Mouse (Mus musculus): ENCODE measurements around the gene Adam19. TPM values are rescaled to one million over a fixed set of nuclear protein-coding genes. Genes with fewer than 3 reads are reported as not detected.

The Adam19 gene
- polyA plus RNA-seq, 1 experiment = 7.8 TPM

DNA sequence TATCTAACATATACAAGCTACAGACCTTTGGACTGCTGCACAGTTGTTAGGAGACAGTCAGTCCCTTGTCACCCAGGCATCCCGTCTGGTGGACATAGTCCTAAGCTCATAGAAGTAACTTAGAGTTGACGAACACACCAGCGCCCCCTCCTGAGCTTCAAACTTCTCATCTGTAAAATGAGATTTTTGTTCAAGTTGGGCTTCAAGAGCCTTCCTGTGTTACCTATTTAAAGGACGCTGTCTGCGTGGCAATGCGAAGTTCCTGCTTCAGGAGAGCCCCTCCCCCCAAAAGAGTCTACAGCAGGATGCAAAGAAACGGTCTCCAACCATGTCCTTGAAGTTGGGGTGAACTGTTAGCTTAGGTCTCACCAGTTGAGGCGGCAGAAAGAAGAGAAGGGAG, 15.0 kb downstream of the Adam19 start:
- 61% methylated on average over 8 of the region's 8 CpGs for WGBS
- no peak for DNase-seq (ENCODE audit: low read depth, low spot score)

DNA sequence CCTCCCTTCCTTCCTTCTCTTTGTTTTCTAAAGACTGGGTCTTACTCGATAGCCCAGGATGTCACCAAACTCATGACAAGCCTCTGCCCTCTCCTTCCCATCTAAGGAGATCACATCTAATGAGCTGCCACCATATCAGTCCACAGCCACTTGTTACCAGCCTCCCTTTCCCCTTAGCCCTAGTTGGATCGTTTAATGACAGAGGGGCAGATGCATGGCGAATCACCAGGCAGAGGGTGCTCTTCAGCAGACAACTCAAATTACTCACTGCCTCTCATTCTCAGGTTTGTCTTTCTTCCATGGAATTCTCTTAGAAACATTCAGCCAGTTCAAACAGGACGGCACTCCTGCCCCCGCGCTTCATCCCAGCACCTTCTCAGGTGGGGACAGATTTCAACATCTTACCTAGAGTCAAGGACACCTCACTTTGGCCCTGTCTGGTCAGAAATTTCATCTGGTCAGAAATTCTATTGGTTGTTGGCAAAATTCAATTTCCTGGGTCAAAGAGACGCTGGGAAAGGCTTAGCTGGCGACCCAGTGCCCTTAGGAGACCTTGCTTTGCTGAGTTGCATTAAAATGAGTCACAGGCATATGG, 16.8 kb downstream of the Adam19 start:
- WGBS = 59% methylated on average over 8 of the region's 8 CpGs
- no peak for DNase-seq (ENCODE audit: low read depth, low spot score)

DNA sequence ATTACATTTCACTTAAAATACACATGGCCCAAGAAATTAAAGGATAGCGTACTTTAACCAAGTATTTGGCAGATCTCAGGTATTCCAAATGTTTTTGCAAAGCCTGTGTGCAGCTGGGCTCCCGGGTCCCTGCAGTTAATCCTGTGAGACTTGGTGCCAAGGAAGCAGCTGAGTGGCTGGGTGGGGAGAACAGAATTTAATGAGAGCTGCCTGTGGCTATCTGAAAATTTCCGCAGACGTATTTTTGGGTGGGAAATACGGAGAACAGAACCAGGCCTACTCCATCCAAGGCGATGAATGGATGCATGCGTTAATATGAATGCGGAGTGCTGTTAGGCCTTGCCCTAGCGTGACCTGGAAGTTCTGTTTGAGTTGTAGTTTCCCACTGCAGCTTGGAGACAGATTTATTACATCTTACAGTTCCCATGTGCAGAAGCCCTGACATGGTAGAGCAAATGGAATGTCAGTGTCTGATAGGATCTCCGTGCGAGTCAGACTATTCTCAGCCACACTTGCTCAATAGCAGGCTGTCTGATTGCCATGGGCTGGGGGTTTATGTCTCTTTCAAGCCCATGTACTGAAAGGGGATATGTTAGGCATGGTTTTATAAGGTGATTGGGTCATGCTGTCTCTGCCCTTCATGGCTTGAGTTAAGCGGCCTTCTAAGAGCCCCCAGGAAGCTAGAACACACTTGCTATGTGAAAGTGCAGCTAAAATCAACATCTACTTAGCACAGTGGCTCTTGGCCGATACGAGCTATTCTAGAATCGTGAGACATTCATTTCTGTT, 17.5 kb downstream of the Adam19 start:
- WGBS = 44% methylated on average over 15 of the region's 15 CpGs
- DNase-seq (ENCODE audit: low read depth, low spot score) = no peak

DNA sequence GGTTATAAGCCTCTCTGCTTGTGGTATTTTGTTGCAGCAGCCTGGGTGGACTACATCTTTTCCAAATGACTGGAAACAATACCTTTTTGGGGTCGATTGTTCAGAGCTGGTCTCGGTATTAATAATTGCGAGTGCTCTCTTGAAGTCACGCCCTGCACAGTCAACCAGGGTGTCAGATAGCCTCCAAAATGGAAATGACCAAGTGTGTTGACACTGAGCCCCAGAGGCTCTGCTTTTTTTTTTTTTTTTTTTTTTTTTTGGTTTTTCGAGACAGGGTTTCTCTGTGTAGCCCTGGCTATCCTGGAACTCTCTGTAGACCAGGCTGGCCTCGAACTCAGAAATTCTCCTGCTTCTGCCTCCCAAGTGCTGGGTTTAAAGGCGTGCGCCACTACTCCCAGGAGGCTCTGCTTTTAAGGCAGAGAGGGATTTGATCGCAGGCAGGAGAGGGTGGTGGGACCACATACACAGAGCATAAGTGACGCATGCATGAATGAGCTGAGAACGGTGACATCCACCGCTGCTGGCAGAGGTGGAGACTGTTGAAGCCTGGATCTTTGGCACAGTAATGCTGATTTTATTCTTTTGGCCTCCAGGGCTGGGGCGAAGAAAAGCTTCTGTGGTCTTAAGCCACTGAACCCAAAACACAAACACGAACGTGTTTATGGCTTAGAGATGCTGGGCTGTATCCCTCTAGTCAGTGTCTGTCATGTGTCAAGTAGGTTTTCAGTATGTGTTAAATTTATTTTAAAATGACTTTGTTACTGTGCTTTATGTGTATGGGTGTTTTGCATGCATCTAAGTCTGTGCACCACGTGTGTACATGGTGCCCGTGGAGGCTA, 18.3 kb downstream of the Adam19 start:
- WGBS = 76% methylated on average over 17 of the region's 17 CpGs
- DNase-seq (ENCODE audit: low read depth, low spot score) = no peak

DNA sequence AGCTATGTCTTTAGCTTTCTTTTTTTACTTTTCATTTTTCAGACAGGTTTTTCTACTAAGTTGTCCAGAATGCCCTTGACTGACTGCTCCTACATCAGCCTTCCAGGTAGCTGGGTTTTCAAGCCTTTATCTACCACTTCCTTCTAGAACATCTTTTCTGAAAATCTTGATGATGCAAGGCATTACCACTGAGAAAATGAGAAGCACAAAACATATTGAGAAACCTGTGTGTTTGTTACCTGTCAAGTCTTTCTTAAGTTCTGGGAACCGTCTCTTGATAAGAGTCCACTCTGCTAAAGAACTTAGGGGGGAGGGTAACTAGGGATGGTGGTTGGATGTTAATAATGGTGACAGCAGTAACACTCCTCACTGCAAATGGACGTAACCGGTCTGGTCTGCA, 19.7 kb downstream of the Adam19 start:
- WGBS = 79% methylated on average over 3 of the region's 3 CpGs
- no peak for DNase-seq (ENCODE audit: low read depth, low spot score)

DNA sequence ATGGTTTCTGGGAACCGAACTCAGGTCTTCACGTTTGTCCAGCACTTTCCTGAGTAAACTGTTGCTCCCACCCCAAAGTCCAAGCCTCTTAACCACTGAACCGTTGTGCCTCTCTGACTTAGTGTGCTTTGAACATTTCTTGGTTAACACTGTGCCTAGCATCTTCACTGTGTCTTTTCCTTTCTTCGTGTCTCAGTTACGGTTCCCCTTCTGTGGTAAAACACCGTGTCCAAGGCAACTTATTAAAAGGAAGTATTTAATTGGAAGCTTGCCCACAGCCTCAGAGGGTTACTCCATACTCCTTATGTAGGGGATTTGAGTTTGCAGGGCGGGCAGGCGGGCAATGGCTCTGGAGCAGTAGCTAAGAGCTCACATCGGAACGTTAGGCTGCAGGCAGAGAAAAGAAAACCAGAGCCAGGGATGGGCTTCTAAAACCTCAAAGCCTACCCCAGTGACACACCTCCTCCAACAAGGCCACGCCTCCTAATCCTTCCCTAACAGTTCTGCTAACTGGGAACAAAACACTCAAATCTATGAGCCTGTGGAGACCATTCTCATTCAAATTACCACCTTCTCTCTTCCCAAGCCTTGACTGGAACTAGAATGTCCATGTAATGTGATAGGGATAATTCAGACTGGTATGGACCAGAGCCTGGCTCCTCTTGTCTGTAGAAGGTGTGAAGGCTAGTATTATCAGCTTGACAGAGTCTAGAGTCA, 20.8 kb downstream of the Adam19 start:
- 82% methylated on average over 11 of the region's 11 CpGs for WGBS
- no peak for DNase-seq (ENCODE audit: low read depth, low spot score)

DNA sequence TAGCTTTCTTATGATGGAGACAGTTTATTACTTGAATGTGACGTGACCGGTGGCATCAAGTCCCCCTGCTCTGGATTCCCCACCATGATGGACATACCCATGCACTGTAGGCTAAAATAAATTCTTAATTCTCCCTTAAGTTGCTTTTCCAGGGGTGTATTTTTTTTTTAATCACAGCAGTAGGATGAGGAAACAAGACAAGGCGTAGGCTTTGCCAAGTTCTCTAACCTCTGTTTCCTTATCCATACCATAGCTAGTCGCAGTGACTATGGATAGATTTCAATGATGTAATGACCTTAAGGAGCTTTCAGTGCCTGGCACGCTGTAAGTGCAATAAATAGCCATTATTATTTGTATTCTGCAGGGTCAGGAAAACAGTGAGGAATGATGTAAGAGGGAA, 21.5 kb downstream of the Adam19 start:
- no peak for DNase-seq (ENCODE audit: low read depth, low spot score)
- 75% methylated on average over 5 of the region's 5 CpGs for WGBS

DNA sequence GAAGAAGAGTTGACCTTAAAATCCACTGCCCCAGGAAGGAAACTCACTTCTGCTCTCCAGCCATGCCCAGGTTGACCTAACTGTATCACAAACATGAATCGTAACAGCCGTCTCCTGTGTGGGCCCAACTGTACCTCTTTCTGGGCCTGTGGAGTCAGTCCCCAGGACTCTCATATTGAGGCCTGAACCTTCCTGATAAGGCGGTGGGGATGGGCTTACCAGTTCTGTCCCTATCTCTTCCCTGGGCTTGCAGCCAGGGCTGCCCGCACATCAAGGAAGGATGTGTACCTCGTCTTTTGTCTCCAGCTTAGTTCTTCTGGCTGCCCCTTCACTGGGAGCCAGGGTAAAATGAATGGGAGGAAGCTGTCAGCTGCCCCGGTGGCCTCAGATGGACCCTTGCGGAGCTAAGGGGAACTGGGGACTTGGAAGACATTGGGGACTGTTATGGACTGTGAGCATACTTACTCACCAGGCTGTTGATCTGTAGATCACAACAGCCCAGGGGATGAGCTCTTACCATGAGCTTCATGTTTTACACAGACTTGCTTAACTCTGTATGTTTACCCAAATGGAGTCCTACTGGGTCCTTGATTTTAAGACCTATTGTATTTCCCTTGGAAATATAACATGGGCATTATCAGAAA, 22.1 kb downstream of the Adam19 start:
- no peak for DNase-seq (ENCODE audit: low read depth, low spot score)
- 79% methylated on average over 7 of the region's 7 CpGs for WGBS

DNA sequence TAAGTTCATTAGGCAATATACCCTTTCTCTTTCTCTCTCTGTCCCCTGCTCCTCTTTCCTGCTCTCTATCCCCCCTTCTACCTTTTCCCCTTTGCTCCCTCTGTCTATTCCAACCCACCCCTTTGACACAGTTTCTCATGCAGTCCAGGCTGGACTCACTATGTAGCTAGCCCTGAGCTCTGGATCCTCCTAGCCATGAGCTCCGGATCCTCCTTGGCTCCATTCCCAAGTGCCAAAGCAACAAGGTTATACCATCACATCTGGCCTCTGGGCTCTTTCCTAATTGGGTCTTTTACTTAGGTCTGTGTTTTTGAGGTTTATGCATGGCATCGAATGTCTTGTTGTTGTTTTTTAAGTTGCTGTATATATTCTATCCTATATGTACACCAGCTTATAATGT, 25.3 kb downstream of the Adam19 start:
- 80% methylated on average over 2 of the region's 2 CpGs for WGBS

DNA sequence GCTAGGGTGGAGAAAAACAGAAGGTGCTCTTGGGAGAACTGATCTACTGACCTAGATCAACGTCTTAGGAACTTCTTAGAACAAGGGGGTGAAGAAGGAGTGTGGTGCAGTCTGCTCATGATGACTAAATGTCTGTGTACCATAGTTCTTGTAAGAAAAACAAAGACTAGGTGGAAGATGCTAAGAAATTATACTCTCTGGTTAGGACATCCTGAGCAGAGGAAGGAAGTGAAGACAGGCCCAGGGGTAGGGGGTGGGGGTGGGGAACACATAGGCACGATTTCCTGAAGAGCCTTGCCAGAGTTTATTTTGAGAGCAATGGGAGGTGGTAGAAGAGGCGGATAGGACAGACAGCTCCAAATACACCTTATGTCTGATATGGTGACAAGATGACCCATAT, 27.6 kb downstream of the Adam19 start:
- no peak for DNase-seq (ENCODE audit: low read depth, low spot score)

More for the DNA sequence above, 25.3 kb downstream of the Adam19 start:
- no peak for DNase-seq (ENCODE audit: low read depth, low spot score)

DNA sequence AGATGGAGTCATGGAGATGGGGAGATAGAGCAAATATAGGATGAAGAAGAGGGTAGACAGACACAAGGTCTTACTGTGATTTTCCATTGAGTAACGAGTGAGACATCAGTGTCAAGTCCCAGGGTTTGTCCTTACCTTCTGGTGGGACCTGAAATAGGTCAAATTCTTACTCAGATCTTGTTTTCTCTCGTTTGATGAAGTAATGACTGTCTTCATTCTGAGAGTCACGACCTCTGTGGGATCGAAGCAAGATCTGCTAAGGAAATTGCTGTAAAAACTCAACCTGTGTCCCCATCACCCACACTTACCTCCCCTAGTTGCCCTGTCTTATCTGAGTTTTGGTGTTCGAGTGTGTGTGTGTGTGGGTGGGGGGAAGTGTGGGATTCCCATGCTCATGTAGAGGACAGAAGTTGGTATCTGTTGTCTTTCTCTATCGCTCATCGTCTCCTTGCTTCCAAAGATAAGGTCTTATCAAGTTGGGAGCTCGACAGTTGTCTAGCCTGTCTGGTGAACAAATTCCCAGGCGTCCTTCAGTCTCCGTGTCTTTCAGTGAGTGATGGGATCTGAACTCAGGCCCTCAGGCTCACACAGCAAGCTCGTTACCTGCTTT, 28.1 kb downstream of the Adam19 start:
- WGBS = 74% methylated on average over 11 of the region's 11 CpGs
- DNase-seq (ENCODE audit: low read depth, low spot score) = no peak

More for the DNA sequence above, 27.6 kb downstream of the Adam19 start:
- 59% methylated on average over 3 of the region's 3 CpGs for WGBS

DNA sequence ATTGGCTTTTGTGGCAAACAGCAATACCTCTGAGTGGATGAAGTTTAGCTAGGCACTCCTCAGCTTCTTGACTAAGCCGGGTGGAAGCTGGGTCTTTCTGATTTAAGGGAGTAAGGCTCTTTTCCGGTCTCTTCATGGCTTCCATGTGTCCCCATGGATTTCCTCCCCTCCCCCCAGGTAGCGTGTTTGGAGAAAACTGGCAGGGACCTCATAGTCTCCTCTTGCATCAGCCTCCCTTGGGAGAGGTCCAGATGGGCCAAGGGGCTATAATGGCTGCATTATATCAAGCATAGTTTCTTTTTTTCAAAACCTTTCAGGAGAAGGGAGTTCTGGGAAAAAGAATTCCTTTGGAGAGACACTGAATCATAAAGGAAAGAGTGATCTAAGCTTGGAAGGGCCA, 28.8 kb downstream of the Adam19 start:
- DNase-seq (ENCODE audit: low read depth, low spot score) = no peak
- 63% methylated on average over 3 of the region's 3 CpGs for WGBS

DNA sequence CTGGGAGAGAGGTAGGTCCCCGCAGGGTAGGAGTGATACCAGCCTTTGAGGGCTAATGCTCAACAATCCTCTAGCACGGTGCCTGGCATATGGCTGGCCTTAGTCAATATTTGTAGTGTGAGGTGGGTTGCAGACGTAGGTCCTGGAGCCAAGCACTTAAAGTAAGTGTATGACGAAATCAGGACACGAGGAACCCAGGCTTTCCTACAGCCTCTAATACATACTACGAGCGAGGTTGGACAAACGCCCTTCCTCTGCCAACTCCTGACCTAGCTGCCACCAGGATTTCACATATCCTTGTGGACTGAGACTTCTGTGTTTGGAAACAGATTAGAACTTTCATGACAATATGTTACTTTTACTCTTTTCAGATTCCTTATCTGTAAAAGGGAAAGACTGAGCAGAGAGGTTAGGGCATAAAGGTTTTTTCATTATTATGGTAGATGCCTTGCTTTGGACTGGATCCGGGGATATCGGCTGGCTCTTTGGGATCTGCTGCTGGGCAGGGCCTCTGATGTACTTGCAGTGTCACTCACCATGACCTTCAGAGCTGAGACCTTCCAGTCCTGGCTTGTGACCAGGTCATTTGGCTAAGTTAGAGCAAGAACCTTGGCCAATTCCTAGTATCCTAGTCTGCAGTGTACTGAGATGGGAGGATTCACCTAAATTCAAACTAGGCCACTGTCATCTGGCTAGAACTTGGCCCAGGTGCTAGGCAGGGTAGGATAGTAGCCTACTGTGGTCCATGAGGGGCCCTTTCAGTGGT, 29.8 kb downstream of the Adam19 start:
- 67% methylated on average over 10 of the region's 10 CpGs for WGBS
- no peak for DNase-seq (ENCODE audit: low read depth, low spot score)

DNA sequence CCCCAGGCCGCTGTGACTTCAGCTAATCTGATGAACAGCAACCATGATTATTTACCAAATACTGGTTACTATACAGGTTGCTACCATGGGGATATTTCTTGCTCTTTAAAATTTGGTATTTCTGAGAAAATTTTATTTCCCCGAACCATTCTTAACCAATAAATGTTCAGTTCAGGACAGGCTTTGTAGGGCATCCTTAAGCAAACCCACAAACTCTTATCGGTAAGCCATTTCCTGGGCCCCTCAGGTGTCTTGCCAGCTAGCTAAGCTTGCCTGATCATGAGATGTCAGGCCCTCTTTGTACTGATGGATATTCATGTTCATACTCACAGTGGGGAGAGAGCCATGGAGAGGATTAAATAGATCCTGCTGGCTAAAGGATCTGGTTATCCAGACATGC, 30.7 kb downstream of the Adam19 start:
- WGBS = 82% methylated on average over 3 of the region's 3 CpGs

DNA sequence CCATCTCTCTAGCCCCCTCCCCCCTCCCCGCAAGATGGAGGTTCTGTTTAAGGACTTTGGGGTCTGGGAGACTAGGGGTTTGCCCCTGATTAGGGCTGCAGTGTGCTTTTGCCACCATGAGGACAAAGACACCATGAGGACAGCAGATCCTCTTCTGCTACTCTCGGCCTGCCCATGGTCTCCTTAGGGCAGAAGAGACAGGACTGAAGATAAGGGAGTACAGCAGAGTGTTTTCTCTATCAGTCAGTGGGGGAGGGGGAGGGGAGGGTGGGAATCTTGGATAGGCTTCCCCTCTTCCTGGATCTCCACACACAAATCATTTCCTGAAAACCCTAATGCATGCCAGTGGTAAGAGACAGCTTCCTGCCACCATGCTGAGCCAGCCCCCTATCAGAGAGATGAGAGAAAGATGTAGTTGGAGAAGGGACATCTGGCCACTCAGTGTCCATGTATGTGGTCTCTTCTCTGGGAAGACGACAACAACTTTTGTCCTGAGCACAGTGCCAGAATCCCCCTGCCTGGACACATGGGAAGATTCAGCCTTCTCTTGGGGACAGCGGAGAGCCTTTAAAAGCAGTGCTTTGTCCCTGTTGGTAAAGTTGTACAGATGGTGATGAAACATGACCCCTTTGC, 33.4 kb downstream of the Adam19 start:
- WGBS = 74% methylated on average over 4 of the region's 4 CpGs
- DNase-seq (ENCODE audit: low read depth, low spot score) = no peak

More for the DNA sequence above, 30.7 kb downstream of the Adam19 start:
- no peak for DNase-seq (ENCODE audit: low read depth, low spot score)

DNA sequence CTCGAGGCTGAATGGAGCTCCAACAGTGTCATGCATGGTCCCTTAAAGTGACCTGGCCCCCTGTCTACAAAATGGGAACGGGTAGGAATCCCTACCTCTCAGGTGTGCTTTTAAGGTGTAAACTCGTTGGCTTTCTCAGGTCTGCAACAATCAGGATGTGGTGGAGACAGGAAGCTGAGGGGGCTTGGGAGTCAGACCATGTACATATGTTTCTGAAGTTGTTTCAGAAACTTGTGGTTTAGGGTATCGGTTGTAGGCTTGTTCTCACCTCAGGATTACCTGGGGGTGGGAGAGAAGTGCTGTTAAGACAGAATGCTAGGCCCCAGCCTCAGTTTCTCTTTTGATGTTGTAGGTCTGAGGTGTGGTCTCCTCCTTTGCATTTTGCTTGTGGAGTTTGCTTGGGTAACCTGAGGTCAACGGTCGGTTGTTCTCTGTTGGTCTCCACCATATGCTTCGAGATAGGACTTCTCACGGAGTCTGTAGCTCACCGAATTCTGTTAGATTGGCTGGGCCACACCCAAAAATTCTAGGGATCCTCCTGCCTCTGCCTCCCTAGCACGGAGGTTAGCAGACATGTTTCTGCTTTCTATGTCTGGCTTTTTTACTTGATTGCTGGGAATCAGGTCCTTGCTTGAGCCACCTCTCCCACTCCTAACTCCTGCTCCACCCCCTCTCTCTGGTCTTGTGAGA, 34.4 kb downstream of the Adam19 start:
- DNase-seq (ENCODE audit: low read depth, low spot score) = no peak
- WGBS = 75% methylated on average over 10 of the region's 10 CpGs

DNA sequence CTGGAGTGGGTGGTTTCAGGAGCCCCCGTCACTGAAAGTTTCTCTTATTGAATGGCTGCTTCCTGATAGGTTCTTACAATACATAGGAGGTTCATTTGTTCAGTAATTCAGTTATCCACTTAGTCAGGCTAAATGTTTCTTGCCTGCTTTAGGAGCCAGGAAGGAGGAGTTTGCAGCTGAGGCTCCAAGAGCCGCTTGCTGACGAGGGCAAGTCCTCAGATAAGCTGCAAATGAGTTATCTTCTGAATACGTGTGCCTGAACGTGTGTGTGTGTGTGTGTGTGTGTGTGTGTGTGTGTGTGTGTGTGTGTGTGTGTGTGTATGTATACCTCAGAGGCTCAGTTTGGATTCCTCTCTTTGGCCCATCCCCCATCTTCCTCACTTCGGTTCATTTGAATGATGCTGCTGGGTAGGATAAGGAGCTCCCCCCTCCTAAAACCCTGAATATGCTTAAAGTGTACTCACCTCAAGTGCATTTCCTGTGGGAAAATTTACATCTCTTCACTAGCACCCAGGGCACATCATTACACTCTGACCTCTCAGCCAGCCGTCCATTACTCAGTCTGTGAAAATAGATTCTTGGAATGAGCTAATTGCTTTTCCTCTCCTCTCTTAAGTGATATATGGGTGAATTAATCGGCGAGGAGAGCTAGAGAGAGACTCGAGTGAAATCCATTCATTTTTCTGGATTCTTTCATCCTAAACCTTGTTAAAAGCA, 35.3 kb downstream of the Adam19 start:
- DNase-seq (ENCODE audit: low read depth, low spot score) = no peak
- 61% methylated on average over 10 of the region's 10 CpGs for WGBS

Data from large intestine, adult 2 months (tissue).